Mouse (Mus musculus): ENCODE measurements at regions not wholly inside any gene's neighbourhood (a gene's known extent, or its start where the extent isn't known, plus 50 kb on each side); places are given as distances from the start of the nearest gene placed in this dataset.
"Not testable (repeated sequence)": the region's sequence is repeated elsewhere in the genome, so short reads cannot be mapped to it uniquely, and the experiment has no call there.

- TF ChIP-seq CTCF (IDR thresholded peaks at IDR 0.05; ENCODE audit: low read depth), result no peak
- no peak for TF ChIP-seq EP300 (IDR thresholded peaks at IDR 0.05; ENCODE audit: low read depth)
- Histone ChIP-seq H3K4me3 (ENCODE audit: low read depth, low read length) (no peak overlapping the region), H3K9ac (replicated peaks) (no peak overlapping the region), H3K36me3 (replicated peaks; ENCODE audit: insufficient read depth, low read length) (no peaks in the 10 kb centered on the region), H3K9me3 (ENCODE audit: low read length) (no peaks in the 10 kb centered on the region), H3K27me3 (ENCODE audit: insufficient read depth, low read length) (no peaks in the 10 kb centered on the region), H3K4me2 (ENCODE audit: low read depth, low read length) (no peak overlapping the region), H3K27ac (ENCODE audit: low read depth) (no peak overlapping the region), H3K4me1 (ENCODE audit: insufficient read depth) (no peaks in the 10 kb centered on the region)
- ATAC-seq, result no peak
- WGBS (ENCODE audit: insufficient replicate concordance), result 70% methylated on average over 2 of the region's 2 CpGs
- DNase-seq, result no peak
Measured at GRCm38 (mm10) chr1:150202022-150202421, 102.2 kb downstream of the Ptgs2 start.

- H3K27ac ChIP-seq (ENCODE audit: low read depth), result no peak overlapping the region
- no peaks in the 10 kb centered on the region for H3K27me3 ChIP-seq (ENCODE audit: insufficient read depth, low read length)
- H3K4me1 ChIP-seq (ENCODE audit: insufficient read depth), result no peaks in the 10 kb centered on the region
- DNase-seq (no peak), ATAC-seq (no peak)
- H3K9me3 ChIP-seq (ENCODE audit: low read length), result no peaks in the 10 kb centered on the region
- H3K36me3 ChIP-seq (replicated peaks; ENCODE audit: insufficient read depth, low read length), result no peaks in the 10 kb centered on the region
- H3K9ac ChIP-seq (replicated peaks), result no peak overlapping the region
- TF ChIP-seq EP300 (IDR thresholded peaks at IDR 0.05; ENCODE audit: low read depth) (no peak), CTCF (IDR thresholded peaks at IDR 0.05; ENCODE audit: low read depth) (no peak)
- H3K4me2 ChIP-seq (ENCODE audit: low read depth, low read length), result no peak overlapping the region
- no peak overlapping the region for H3K4me3 ChIP-seq (ENCODE audit: low read depth, low read length)
Measured at GRCm38 (mm10) chr1:150212454-150212853, 106.8 kb upstream of the Pdc start.

DNA sequence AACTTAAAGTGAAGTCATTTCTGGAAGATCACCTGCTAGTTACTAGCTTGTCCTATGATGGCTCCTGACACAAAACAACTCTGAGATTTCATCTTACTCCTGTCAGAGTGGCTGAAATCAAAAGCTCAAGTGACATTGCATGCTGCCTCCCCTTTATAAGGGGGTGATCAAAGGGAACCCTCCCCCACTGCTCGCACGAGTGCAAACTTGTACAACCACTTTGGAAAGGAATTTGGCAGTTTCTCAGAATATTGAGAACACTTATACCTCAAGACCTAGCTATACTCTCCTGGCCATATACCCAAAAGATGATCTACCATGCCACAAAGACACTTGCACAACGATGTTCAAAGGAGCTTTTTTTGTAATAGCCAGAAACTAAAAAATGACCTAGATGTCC, 102.5 kb upstream of the Pdc start:
- no peak for ATAC-seq
- Histone ChIP-seq H3K4me1 (ENCODE audit: insufficient read depth) (no peaks in the 10 kb centered on the region), H3K9me3 (ENCODE audit: low read length) (no peaks in the 10 kb centered on the region), H3K4me3 (ENCODE audit: low read depth, low read length) (no peak overlapping the region), H3K4me2 (ENCODE audit: low read depth, low read length) (no peak overlapping the region), H3K27me3 (ENCODE audit: insufficient read depth, low read length) (no peaks in the 10 kb centered on the region), H3K36me3 (replicated peaks; ENCODE audit: insufficient read depth, low read length) (no peaks in the 10 kb centered on the region), H3K27ac (ENCODE audit: low read depth) (no peak overlapping the region), H3K9ac (replicated peaks) (no peak overlapping the region)
- no peak for DNase-seq
- TF ChIP-seq EP300 (IDR thresholded peaks at IDR 0.05; ENCODE audit: low read depth) (no peak), CTCF (IDR thresholded peaks at IDR 0.05; ENCODE audit: low read depth) (no peak)
- 66% methylated on average over 3 of the region's 3 CpGs for WGBS (ENCODE audit: insufficient replicate concordance)

DNA sequence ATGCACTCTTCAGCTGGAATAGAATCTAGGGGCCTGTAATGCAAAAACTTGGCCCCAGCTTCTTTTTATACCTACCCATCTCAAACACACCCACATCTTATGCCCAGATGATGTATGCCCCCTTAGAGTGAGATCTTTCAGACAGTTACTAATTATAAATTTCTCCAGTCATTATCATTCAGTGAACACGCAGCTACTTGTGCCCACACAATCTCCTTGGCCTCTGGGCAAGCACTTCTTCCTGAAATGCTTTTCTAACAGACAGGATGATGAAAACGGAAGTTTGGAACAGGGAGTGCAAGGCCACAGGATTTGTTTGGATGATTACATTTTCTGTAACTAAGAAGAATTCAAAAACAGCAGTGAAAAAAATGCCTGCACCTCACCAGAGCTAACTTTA, 100.4 kb upstream of the Pdc start:
- Histone ChIP-seq H3K36me3 (replicated peaks; ENCODE audit: insufficient read depth, low read length) (no peaks in the 10 kb centered on the region), H3K9ac (replicated peaks) (no peak overlapping the region), H3K4me2 (ENCODE audit: low read depth, low read length) (no peak overlapping the region), H3K9me3 (ENCODE audit: low read length) (no peaks in the 10 kb centered on the region), H3K4me3 (ENCODE audit: low read depth, low read length) (no peak overlapping the region), H3K27me3 (ENCODE audit: insufficient read depth, low read length) (no peaks in the 10 kb centered on the region), H3K27ac (ENCODE audit: low read depth) (no peak overlapping the region), H3K4me1 (ENCODE audit: insufficient read depth) (no peaks in the 10 kb centered on the region)
- 42% methylated on average over 2 of the region's 2 CpGs for WGBS (ENCODE audit: insufficient replicate concordance)
- TF ChIP-seq EP300 (IDR thresholded peaks at IDR 0.05; ENCODE audit: low read depth) (no peak), CTCF (IDR thresholded peaks at IDR 0.05; ENCODE audit: low read depth) (no peak)
- ATAC-seq (no peak), DNase-seq (no peak)

- Histone ChIP-seq H3K4me1 (ENCODE audit: insufficient read depth) (no peaks in the 10 kb centered on the region), H3K36me3 (replicated peaks; ENCODE audit: insufficient read depth, low read length) (no peaks in the 10 kb centered on the region), H3K27ac (ENCODE audit: low read depth) (no peak overlapping the region), H3K9me3 (ENCODE audit: low read length) (no peaks in the 10 kb centered on the region), H3K9ac (replicated peaks) (no peak overlapping the region), H3K27me3 (ENCODE audit: insufficient read depth, low read length) (no peaks in the 10 kb centered on the region), H3K4me3 (ENCODE audit: low read depth, low read length) (no peak overlapping the region), H3K4me2 (ENCODE audit: low read depth, low read length) (no peak overlapping the region)
- WGBS (ENCODE audit: insufficient replicate concordance), result 62% methylated on average over 6 of the region's 6 CpGs
- ATAC-seq, result no peak
- TF ChIP-seq CTCF (IDR thresholded peaks at IDR 0.05; ENCODE audit: low read depth) (no peak), EP300 (IDR thresholded peaks at IDR 0.05; ENCODE audit: low read depth) (no peak)
- no peak for DNase-seq
Measured at GRCm38 (mm10) chr1:150225529-150225928, 93.7 kb upstream of the Pdc start.

- 70% methylated on average over 1 of the region's 1 CpGs for WGBS (ENCODE audit: insufficient replicate concordance)
- H3K9ac ChIP-seq (replicated peaks); H3K36me3 ChIP-seq (replicated peaks; ENCODE audit: insufficient read depth, low read length); DNase-seq; H3K27ac ChIP-seq (ENCODE audit: low read depth); H3K4me3 ChIP-seq (ENCODE audit: low read depth, low read length); H3K4me1 ChIP-seq (ENCODE audit: insufficient read depth); H3K9me3 ChIP-seq (ENCODE audit: low read length); H3K4me2 ChIP-seq (ENCODE audit: low read depth, low read length); ATAC-seq; H3K27me3 ChIP-seq (ENCODE audit: insufficient read depth, low read length): not testable (repeated sequence)
Measured at GRCm38 (mm10) chr1:150239504-150239903, 79.7 kb upstream of the Pdc start.

DNA sequence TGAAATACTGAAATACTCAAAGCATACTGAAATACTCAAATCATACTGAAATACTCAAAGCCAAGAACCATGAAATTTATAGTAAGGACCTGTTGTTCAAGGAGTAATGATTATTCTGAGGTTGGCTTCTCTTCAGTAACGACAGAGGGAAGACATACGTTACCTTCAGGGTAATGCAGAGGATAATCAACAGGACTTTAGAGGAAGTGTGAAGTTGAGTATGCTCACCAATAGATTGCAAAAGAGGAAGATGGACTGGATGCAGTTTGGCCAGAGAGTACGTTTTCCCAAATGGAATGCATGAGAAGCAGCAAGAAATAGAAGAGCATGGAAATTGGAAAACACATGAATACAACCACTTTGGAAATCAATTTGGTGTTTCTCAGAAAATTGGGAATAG, 79.1 kb upstream of the Pdc start:
- no peak overlapping the region for H3K9ac ChIP-seq (replicated peaks)
- H3K27ac ChIP-seq (ENCODE audit: low read depth), result no peak overlapping the region
- TF ChIP-seq CTCF (IDR thresholded peaks at IDR 0.05; ENCODE audit: low read depth), result no peak
- no peak for TF ChIP-seq EP300 (IDR thresholded peaks at IDR 0.05; ENCODE audit: low read depth)
- 66% methylated on average over 3 of the region's 3 CpGs for WGBS (ENCODE audit: insufficient replicate concordance)
- H3K9me3 ChIP-seq (ENCODE audit: low read length), result no peaks in the 10 kb centered on the region
- H3K4me1 ChIP-seq (ENCODE audit: insufficient read depth), result no peaks in the 10 kb centered on the region
- H3K27me3 ChIP-seq (ENCODE audit: insufficient read depth, low read length), result no peaks in the 10 kb centered on the region
- no peak overlapping the region for H3K4me3 ChIP-seq (ENCODE audit: low read depth, low read length)
- H3K36me3 ChIP-seq (replicated peaks; ENCODE audit: insufficient read depth, low read length), result no peaks in the 10 kb centered on the region
- ATAC-seq, result no peak
- no peak for DNase-seq
- no peak overlapping the region for H3K4me2 ChIP-seq (ENCODE audit: low read depth, low read length)

All from liver, postnatal 0 days (tissue).